Mouse (Mus musculus) ES-Bruce4 (cell line): ENCODE measurements at regions not wholly inside any gene's neighbourhood (a gene's known extent, or its start where the extent isn't known, plus 50 kb on each side); places are given as distances from the start of the nearest gene placed in this dataset.

ENCODE experiments used
- CTCF ChIP-seq: IDR thresholded peaks from one replicate; pipeline ENCODE4 v1.8.1; 2011; ENCODE audit warnings: low read depth, low read length
- EP300 ChIP-seq: IDR thresholded peaks from 2 replicates; pipeline ENCODE4 v1.6.1; 2011; ENCODE audit warnings: low read depth, low read length; ENCODE audit not compliant: insufficient read depth

DNA sequence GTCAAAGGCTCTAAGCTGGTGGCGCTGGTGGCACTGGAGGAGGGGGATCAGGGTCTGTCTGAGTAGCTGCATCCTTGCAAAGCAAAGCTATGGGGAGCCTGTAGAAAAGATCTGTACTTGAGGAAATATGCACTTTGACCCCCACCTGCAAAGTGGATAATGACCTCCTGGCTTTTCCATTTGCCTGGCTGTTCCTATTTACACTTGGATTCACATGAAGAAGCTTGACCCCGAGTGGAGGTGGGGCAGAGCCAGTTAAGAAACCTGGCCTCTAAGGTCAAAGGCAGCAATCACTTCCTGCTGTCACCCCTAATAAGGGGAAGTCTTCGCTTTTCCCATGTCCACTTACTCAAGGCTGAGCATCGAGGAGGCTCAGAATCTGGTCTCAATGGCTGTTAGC is 145.7 kb upstream of the Fam19a5 start:
- TF ChIP-seq CTCF (no peak), EP300 (no peak)
